Mouse (Mus musculus) liver, adult 2 months (tissue): ENCODE measurements around the gene Palm. TPM values are rescaled to one million over a fixed set of nuclear protein-coding genes. Genes with fewer than 3 reads are reported as not detected.

Experiments used
- DNase-seq: peaks from one replicate; pipeline ENCODE4 v3.0.0-alpha.2; 2011; ENCODE audit warnings: low read depth, low spot score; ENCODE audit errors: extremely low read depth
- H3K27ac ChIP-seq: fragments of 200-500 bp; replicated peaks from 2 replicates; pipeline ENCODE4 v1.5.1; 2012; ENCODE audit warnings: low read depth, mild to moderate bottlenecking, control low read depth, inconsistent platforms, low read length; ENCODE audit not compliant: insufficient read depth
- H3K27me3 ChIP-seq: fragments of 200-500 bp; 2 replicates; pipeline ENCODE4 v1.6.1; 2012; ENCODE audit warnings: mild to moderate bottlenecking, moderate library complexity, low read length, inconsistent platforms; ENCODE audit not compliant: control insufficient read depth, insufficient read depth
- H3K36me3 ChIP-seq: fragments of 200-500 bp; 2 replicates; pipeline ENCODE4 v1.6.1; 2012; ENCODE audit warnings: low read length, inconsistent platforms; ENCODE audit not compliant: control insufficient read depth, insufficient read depth
- H3K4me1 ChIP-seq: fragments of 200-500 bp; 2 replicates; pipeline ENCODE4 v1.6.1; 2011; ENCODE audit warnings: low read length; ENCODE audit not compliant: control insufficient read depth, insufficient read depth
- H3K4me3 ChIP-seq: fragments of 200-500 bp; 2 replicates; pipeline ENCODE4 v1.5.1; 2011; ENCODE audit warnings: low read depth, mild to moderate bottlenecking, control low read depth, low read length, moderate library complexity; ENCODE audit not compliant: insufficient read depth
- H3K79me2 ChIP-seq: fragments of 200-500 bp; 2 replicates; pipeline ENCODE4 v1.6.1; 2012; ENCODE audit warnings: inconsistent platforms, mild to moderate bottlenecking, low read length, moderate library complexity; ENCODE audit not compliant: control insufficient read depth, insufficient read depth
- H3K9ac ChIP-seq: fragments of 200-500 bp; 2 replicates; pipeline ENCODE4 v1.6.1; 2012; ENCODE audit warnings: low read depth, mild to moderate bottlenecking, control low read depth, inconsistent platforms, low read length
- CTCF ChIP-seq: fragments of 200-500 bp; IDR thresholded peaks from 2 replicates; pipeline ENCODE4 v1.5.1; 2011; ENCODE audit warnings: low read depth, low read length, control low read depth
- POLR2A ChIP-seq: fragments of 200-500 bp; IDR thresholded peaks from 2 replicates; pipeline ENCODE4 v1.6.1; 2011; ENCODE audit warnings: low read length, control low read depth; ENCODE audit not compliant: insufficient read depth; ENCODE audit errors: extremely low read depth
- WGBS: fragments of 180-500 bp; shearing (Covaris S2); methylation state at CpG from one replicate; pipeline ENCODE4 v1.1.7; 2018; 5-methylcytosine and 5-hydroxymethylcytosine counted together
- polyA plus RNA-seq: library from polyadenylated mRNA; depleted of rRNA; stranded (reverse); fragments of >200 nt; gene quantifications from 2 replicates; pipeline ENCODE4 v1.2.3, GENCODE M21; 2012
- total RNA-seq: library from RNA; depleted of rRNA; stranded (reverse); fragments of >200 nt; gene quantifications from 2 replicates; pipeline ENCODE4 v1.2.3, GENCODE M21; 2014

Palm gene
- total and polyA plus RNA-seq, 2 experiments = 0.92 to 1.9 TPM

- Histone ChIP-seq H3K27me3 (no peaks in the 10 kb centered on the region), H3K9ac (no peak overlapping the region), H3K36me3 (no peaks in the 10 kb centered on the region), H3K27ac (no peak overlapping the region), H3K4me1 (0 out of 2 replicates have a peak, but pooled peaks cover 2% of the 10 kb centered on the region), H3K79me2 (no peaks in the 10 kb centered on the region), H3K4me3 (no peak overlapping the region)
- 78% methylated on average over 3 of the region's 3 CpGs for WGBS
- TF ChIP-seq CTCF = no peak
- TF ChIP-seq POLR2A = no peak
- DNase-seq = no peak
Observed at GRCm38 (mm10) chr10:79842322-79842721, 49.0 kb downstream of the Palm start.

GRCm38 (mm10) chr10:79843476-79843875 is 50.1 kb downstream of the Palm start:
- Histone ChIP-seq H3K79me2 (no peaks in the 10 kb centered on the region), H3K9ac (no peak overlapping the region), H3K36me3 (no peaks in the 10 kb centered on the region), H3K27me3 (no peaks in the 10 kb centered on the region), H3K27ac (no peak overlapping the region), H3K4me1 (no peaks in the 10 kb centered on the region), H3K4me3 (no peak overlapping the region)
- DNase-seq = no peak
- WGBS = 64% methylated on average over 6 of the region's 6 CpGs
- TF ChIP-seq POLR2A = no peak
- TF ChIP-seq CTCF = no peak

GRCm38 (mm10) chr10:79846553-79846952 is 53.2 kb downstream of the Palm start:
- H3K4me1 ChIP-seq = peaks cover under 1% of the 10 kb centered on the region
- WGBS = 73% methylated on average over 5 of the region's 5 CpGs
- H3K36me3 ChIP-seq = no peaks in the 10 kb centered on the region
- no peak overlapping the region for H3K9ac ChIP-seq
- H3K79me2 ChIP-seq = no peaks in the 10 kb centered on the region
- no peak for TF ChIP-seq CTCF
- no peak for TF ChIP-seq POLR2A
- H3K4me3 ChIP-seq = no peak overlapping the region
- H3K27me3 ChIP-seq = no peaks in the 10 kb centered on the region
- DNase-seq = no peak
- no peak overlapping the region for H3K27ac ChIP-seq

- no peaks in the 10 kb centered on the region for H3K27me3 ChIP-seq
- DNase-seq = no peak
- H3K4me3 ChIP-seq = no peak overlapping the region
- H3K36me3 ChIP-seq = no peaks in the 10 kb centered on the region
- 0 out of 2 replicates have a peak, but pooled peaks cover 3% of the 10 kb centered on the region for H3K79me2 ChIP-seq
- no peak overlapping the region for H3K27ac ChIP-seq
- no peak overlapping the region for H3K9ac ChIP-seq
- H3K4me1 ChIP-seq = peaks cover 8% of the 10 kb centered on the region
- TF ChIP-seq CTCF (no peak), POLR2A (no peak)
- WGBS = 80% methylated on average over 8 of the region's 8 CpGs
Observed at GRCm38 (mm10) chr10:79849941-79850628, 56.7 kb downstream of the Palm start.

GRCm38 (mm10) chr10:79851653-79852052 is 58.3 kb downstream of the Palm start:
- peaks cover 13% of the 10 kb centered on the region for H3K4me1 ChIP-seq
- DNase-seq = no peak
- WGBS = 90% methylated on average over 3 of the region's 3 CpGs
- peak overlapping the region; percentile 88 for H3K27ac ChIP-seq
- peak overlapping the region; percentile 38; the same call in 1 of the 2 replicates for H3K9ac ChIP-seq
- H3K79me2 ChIP-seq = peaks cover 16% of the 10 kb centered on the region
- no peak overlapping the region for H3K4me3 ChIP-seq
- TF ChIP-seq POLR2A (no peak), CTCF (no peak)
- no peaks in the 10 kb centered on the region for H3K36me3 ChIP-seq
- no peaks in the 10 kb centered on the region for H3K27me3 ChIP-seq

- no peak for TF ChIP-seq POLR2A
- TF ChIP-seq CTCF = no peak
- WGBS = 73% methylated on average over 9 of the region's 9 CpGs
- Histone ChIP-seq H3K27me3 (no peaks in the 10 kb centered on the region), H3K9ac (peak overlapping the region; percentile 38; the same call in 1 of the 2 replicates), H3K4me1 (peaks cover 19% of the 10 kb centered on the region), H3K27ac (peak overlapping the region; percentile 88), H3K36me3 (no peaks in the 10 kb centered on the region), H3K4me3 (no peak overlapping the region), H3K79me2 (peaks cover 22% of the 10 kb centered on the region)
- no peak for DNase-seq
Observed at GRCm38 (mm10) chr10:79852107-79852789, 58.9 kb downstream of the Palm start.
